Mouse (Mus musculus): ENCODE data around the gene Dazap2. TPM values are rescaled to one million over a fixed set of nuclear protein-coding genes. Genes with fewer than 3 reads are reported as not detected.

Dazap2 gene
- total RNA-seq, 2 experiments from 2014 or later = 147 to 155 TPM

Small RNAs within 50 kb of the gene (microRNA-seq; reads per million reads assigned to microRNA genes)
- 0 reads per million in 2 experiments for gene Mir6961

Other genes with a start within 250 kb of the Dazap2 start
- gene Gm5475, start 193.2 kb upstream of the Dazap2 start, total RNA-seq (2021) = not detected
- 10 to 100 TPM; 40.4 to 43.9 TPM for gene Slc11a2, start 190.3 kb upstream of the Dazap2 start, total RNA-seq (2021)
- 10 to 100 TPM; 15.3 to 15.8 TPM for gene Letmd1, start 146.3 kb upstream of the Dazap2 start, total RNA-seq (2021)
- 1 to 10 TPM; 5.9 to 6.5 TPM for gene Csrnp2, start 119.9 kb upstream of the Dazap2 start, total RNA-seq (2021)
- 10 to 100 TPM; 14.4 to 14.6 TPM for gene Tfcp2, start 63.3 kb upstream of the Dazap2 start, total RNA-seq (2021)
- gene Pou6f1, start 15.4 kb upstream of the Dazap2 start, total RNA-seq (2021) = 10 to 100 TPM; 26.3 to 29.3 TPM
- gene Smagp, start 21.6 kb downstream of the Dazap2 start, total RNA-seq (2021) = 10 to 100 TPM; 21.6 to 22.6 TPM
- 1 to 10 TPM; 1.6 to 2.0 TPM for gene Bin2, start 54.2 kb downstream of the Dazap2 start, total RNA-seq (2021)
- not detected for gene Cela1, start 72.6 kb downstream of the Dazap2 start, total RNA-seq (2021)
- gene Galnt6, start 114.0 kb downstream of the Dazap2 start, total RNA-seq (2021) = 1 to 10 TPM; 1.3 to 1.6 TPM
- 1 to 10 TPM; 2.4 to 2.5 TPM for gene Slc4a8, start 146.4 kb downstream of the Dazap2 start, total RNA-seq (2021)